Mouse (Mus musculus): Measurements from ENCODE around the gene Abhd16b. TPM values are rescaled to one million over a fixed set of nuclear protein-coding genes. Genes with fewer than 3 reads are reported as not detected.

Abhd16b gene
- total and polyA plus RNA-seq, 2 experiments from 2014 or later: not detected

- WGBS: under 1% methylated on average over 48 of the region's 72 CpGs
- H3K9me3 ChIP-seq (ENCODE audit: low read length): no peaks in the 10 kb centered on the region
- TF ChIP-seq CTCF (IDR thresholded peaks at IDR 0.05): no peak
- no peaks in the 10 kb centered on the region for H3K36me3 ChIP-seq (ENCODE audit: insufficient read depth, low read length)
- H3K27ac ChIP-seq (ENCODE audit: low read depth, low read length): peak overlapping the region; percentile 65
- H3K4me2 ChIP-seq (ENCODE audit: low read depth, low read length, poor library complexity, severe bottlenecking): peak overlapping the region; percentile 63
- peak; percentile 2 for DNase-seq (ENCODE audit: low spot score)
- ATAC-seq (ENCODE audit: low FRiP score): 0 out of 2 replicates have a peak, but pooled peaks have one; percentile 1
- no peaks in the 10 kb centered on the region; the same call in none of the 2 replicates for H3K27me3 ChIP-seq (ENCODE audit: insufficient read depth, low read length)
- H3K4me3 ChIP-seq (ENCODE audit: low read depth, low read length): peak overlapping the region; percentile 95
- peak overlapping the region; percentile 97 for H3K9ac ChIP-seq (replicated peaks; ENCODE audit: low read length, poor library complexity, severe bottlenecking)
- no peaks in the 10 kb centered on the region for H3K4me1 ChIP-seq (ENCODE audit: insufficient read depth, low read length)
Measured at GRCm38 (mm10) chr2:181458411-181459152, 34.4 kb upstream of the Abhd16b start.

- no peak for TF ChIP-seq CTCF (IDR thresholded peaks at IDR 0.05)
Measured at GRCm38 (mm10) chr2:181459153-181459672, 33.8 kb upstream of the Abhd16b start, which contains the start of gene Zbtb46. Gene Zbtb46 (minus strand): TSS chr2:181459426.

DNA sequence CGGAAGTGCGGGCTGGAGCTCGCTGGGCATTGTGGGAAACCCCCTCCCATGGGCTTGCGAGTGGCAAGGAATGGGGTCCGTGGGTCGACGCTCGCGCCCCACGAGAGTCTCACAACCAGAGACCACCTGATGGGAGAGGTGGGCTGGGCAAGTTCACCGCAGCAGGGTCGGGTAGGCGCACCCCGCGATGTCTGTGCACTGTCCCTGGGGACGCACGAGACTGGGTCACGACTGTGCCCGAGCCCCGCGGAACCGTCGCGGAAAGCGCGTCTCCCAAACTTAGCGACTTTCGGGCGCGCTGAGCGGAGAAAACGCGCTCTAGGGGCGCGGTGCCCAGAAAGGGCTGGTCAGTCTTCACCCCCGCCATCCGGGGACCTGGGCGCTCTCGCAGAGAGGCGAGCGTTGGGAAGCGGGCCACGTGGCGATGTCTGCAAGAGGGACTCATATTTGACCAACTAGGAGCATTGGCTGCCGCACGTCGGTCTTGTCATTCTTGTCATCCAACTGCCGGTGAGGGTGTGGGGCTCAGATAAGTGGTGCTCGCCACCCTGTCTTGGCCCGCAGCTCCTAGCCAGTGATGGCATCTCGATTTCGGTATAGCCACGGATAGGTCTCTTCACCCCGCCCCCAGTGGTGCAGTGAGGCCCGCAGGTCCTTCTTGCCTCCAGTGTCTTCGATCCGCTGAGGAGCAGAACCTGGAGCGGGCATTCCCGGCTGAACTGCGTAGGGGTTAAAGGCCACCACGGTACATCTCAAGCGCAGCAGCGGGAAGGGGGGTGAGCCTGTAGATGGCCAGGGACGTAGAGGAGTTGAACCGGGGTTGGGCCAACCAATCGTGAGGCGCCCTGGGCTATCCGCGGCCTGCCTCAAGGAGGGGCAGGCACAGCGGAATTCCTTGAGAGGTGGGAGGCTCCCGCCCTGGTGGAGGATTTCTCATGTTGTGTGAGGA, 33.1 kb upstream of the Abhd16b start:
- Histone ChIP-seq H3K36me3 (ENCODE audit: insufficient read depth, low read length) (no peaks in the 10 kb centered on the region), H3K4me3 (ENCODE audit: low read depth, low read length) (peak overlapping the region; percentile 95), H3K9ac (replicated peaks; ENCODE audit: low read length, poor library complexity, severe bottlenecking) (peak overlapping the region; percentile 97), H3K9me3 (ENCODE audit: low read length) (no peaks in the 10 kb centered on the region), H3K4me1 (ENCODE audit: insufficient read depth, low read length) (no peaks in the 10 kb centered on the region), H3K27me3 (ENCODE audit: insufficient read depth, low read length) (no peaks in the 10 kb centered on the region; the same call in none of the 2 replicates), H3K27ac (ENCODE audit: low read depth, low read length) (peak overlapping the region; percentile 65), H3K4me2 (ENCODE audit: low read depth, low read length, poor library complexity, severe bottlenecking) (peak overlapping the region; percentile 63)
- WGBS: under 1% methylated on average over 66 of the region's 71 CpGs
- DNase-seq (ENCODE audit: low spot score) (peak; percentile 40), ATAC-seq (ENCODE audit: low FRiP score) (peak; percentile 47)
- TF ChIP-seq CTCF (IDR thresholded peaks at IDR 0.05): peak; percentile 14; the same call in 1 of the 2 replicates

More at GRCm38 (mm10) chr2:181459153-181459672, 33.8 kb upstream of the Abhd16b start, which contains the start of gene Zbtb46:
- no peaks in the 10 kb centered on the region; the same call in none of the 2 replicates for H3K27me3 ChIP-seq (ENCODE audit: insufficient read depth, low read length)
- peak within 1 kb of the TSS; percentile 63 for H3K4me2 ChIP-seq (ENCODE audit: low read depth, low read length, poor library complexity, severe bottlenecking)
- peak; percentile 85 for ATAC-seq (ENCODE audit: low FRiP score)
- H3K4me1 ChIP-seq (ENCODE audit: insufficient read depth, low read length): no peaks in the 10 kb centered on the region
- peak within 1 kb of the TSS; percentile 95 for H3K4me3 ChIP-seq (ENCODE audit: low read depth, low read length)
- peak; percentile 85 for DNase-seq (ENCODE audit: low spot score)
- H3K9ac ChIP-seq (replicated peaks; ENCODE audit: low read length, poor library complexity, severe bottlenecking): peak within 1 kb of the TSS; percentile 97
- peak within 1 kb of the TSS; percentile 65 for H3K27ac ChIP-seq (ENCODE audit: low read depth, low read length)
- WGBS: under 1% methylated on average over 32 of the region's 83 CpGs
- no peaks in the 10 kb centered on the region for H3K36me3 ChIP-seq (ENCODE audit: insufficient read depth, low read length)
- no peaks in the 10 kb centered on the region for H3K9me3 ChIP-seq (ENCODE audit: low read length)

- 80% methylated on average over 1 of the region's 1 CpGs for WGBS
- Histone ChIP-seq H3K27ac (ENCODE audit: low read depth, low read length) (no peak overlapping the region), H3K4me2 (ENCODE audit: low read depth, low read length, poor library complexity, severe bottlenecking) (no peak overlapping the region), H3K9me3 (ENCODE audit: low read length) (no peaks in the 10 kb centered on the region), H3K27me3 (ENCODE audit: insufficient read depth, low read length) (no peaks in the 10 kb centered on the region; the same call in none of the 2 replicates), H3K36me3 (ENCODE audit: insufficient read depth, low read length) (no peaks in the 10 kb centered on the region), H3K4me1 (ENCODE audit: insufficient read depth, low read length) (no peaks in the 10 kb centered on the region), H3K4me3 (ENCODE audit: low read depth, low read length) (no peak overlapping the region), H3K9ac (replicated peaks; ENCODE audit: low read length, poor library complexity, severe bottlenecking) (no peak overlapping the region)
- ATAC-seq (ENCODE audit: low FRiP score) (no peak), DNase-seq (ENCODE audit: low spot score) (no peak)
- no peak for TF ChIP-seq CTCF (IDR thresholded peaks at IDR 0.05)
Measured at GRCm38 (mm10) chr2:181461536-181462100, 31.4 kb upstream of the Abhd16b start.

GRCm38 (mm10) chr2:181462604-181463003, 30.4 kb upstream of the Abhd16b start:
- Histone ChIP-seq H3K4me3 (ENCODE audit: low read depth, low read length) (no peak overlapping the region), H3K27ac (ENCODE audit: low read depth, low read length) (no peak overlapping the region), H3K9ac (replicated peaks; ENCODE audit: low read length, poor library complexity, severe bottlenecking) (no peak overlapping the region), H3K36me3 (ENCODE audit: insufficient read depth, low read length) (no peaks in the 10 kb centered on the region), H3K4me2 (ENCODE audit: low read depth, low read length, poor library complexity, severe bottlenecking) (0 out of 2 replicates have a peak overlapping the region, but pooled peaks have one; percentile 6), H3K4me1 (ENCODE audit: insufficient read depth, low read length) (no peaks in the 10 kb centered on the region), H3K27me3 (ENCODE audit: insufficient read depth, low read length) (no peaks in the 10 kb centered on the region; the same call in 1 of the 2 replicates), H3K9me3 (ENCODE audit: low read length) (no peaks in the 10 kb centered on the region)
- ATAC-seq (ENCODE audit: low FRiP score) (no peak), DNase-seq (ENCODE audit: low spot score) (no peak)
- TF ChIP-seq CTCF (IDR thresholded peaks at IDR 0.05): no peak
- 83% methylated on average over 1 of the region's 1 CpGs for WGBS
